Mouse (Mus musculus) limb, embryonic 12.5 days (tissue): Measurements from ENCODE around the gene Mbtd1. TPM values are rescaled to one million over a fixed set of nuclear protein-coding genes. Genes with fewer than 3 reads are reported as not detected.

ENCODE experiments used
- ATAC-seq: fragments of 200-750 bp; cut with Nextera tagmentation; 2 replicates; pipeline ENCODE4 v1.8.0; 2017; ENCODE audit warnings: low read depth, moderate TSS enrichment; ENCODE audit not compliant: insufficient number of reproducible peaks, insufficient read depth, low FRiP score, low TSS enrichment
- H3K27ac ChIP-seq: fragments of 300-500 bp; sonication (generic); 2 replicates; pipeline ENCODE4 v1.5.1; 2016; ENCODE audit warnings: mild to moderate bottlenecking, moderate library complexity
- H3K27me3 ChIP-seq: fragments of 300-500 bp; sonication (generic); 2 replicates; pipeline ENCODE4 v1.6.1; 2016; ENCODE audit warnings: mild to moderate bottlenecking, moderate library complexity
- H3K36me3 ChIP-seq: fragments of 300-500 bp; sonication (generic); 2 replicates; pipeline ENCODE4 v1.6.1; 2016; ENCODE audit warnings: mild to moderate bottlenecking, moderate library complexity
- H3K4me1 ChIP-seq: fragments of 300-500 bp; sonication (generic); replicated peaks from 2 replicates; pipeline ENCODE4 v1.6.1; 2016
- H3K4me2 ChIP-seq: fragments of 300-500 bp; sonication (generic); 2 replicates; pipeline ENCODE4 v1.6.1; 2016; ENCODE audit warnings: mild to moderate bottlenecking, moderate library complexity
- H3K4me3 ChIP-seq: fragments of 300-500 bp; sonication (generic); replicated peaks from 2 replicates; pipeline ENCODE4 v1.5.1; 2016; ENCODE audit warnings: mild to moderate bottlenecking
- H3K9ac ChIP-seq: fragments of 300-500 bp; sonication (generic); replicated peaks from 2 replicates; pipeline ENCODE4 v1.6.1; 2016; ENCODE audit warnings: mild to moderate bottlenecking, moderate library complexity
- H3K9me3 ChIP-seq: fragments of 300-500 bp; sonication (generic); 2 replicates; pipeline ENCODE4 v1.6.1; 2016; ENCODE audit warnings: mild to moderate bottlenecking, moderate library complexity
- WGBS: fragments of 180-500 bp; shearing (Covaris S2); methylation state at CpG from one replicate; pipeline ENCODE4 v1.1.7; 2016; 5-methylcytosine and 5-hydroxymethylcytosine counted together
- polyA plus RNA-seq: library from polyadenylated mRNA; unstranded; fragments of >200 nt; fragmentation: Nextera tagmentation; extraction: Ambion mirVana; gene quantifications from 2 replicates; pipeline ENCODE4 v1.2.1, GENCODE M21; 2016

The Mbtd1 gene
- polyA plus RNA-seq, 1 experiment from 2014 or later, result 45.2 TPM

GRCm38 (mm10) chr11:93968005-93968847, 82.6 kb downstream of the Mbtd1 start, which contains the start of the genes Gm20390 and Nme1:
Gene Gm20390 (minus strand): TSS chr11:93968293.
Gene Nme1 (minus strand): TSS chr11:93968521.
- no peaks in the 10 kb centered on the region for H3K9me3 ChIP-seq
- peak within 1 kb of the TSS; percentile 67 for H3K4me3 ChIP-seq
- under 1% methylated on average over 40 of the region's 40 CpGs for WGBS
- no peaks in the 10 kb centered on the region for H3K27me3 ChIP-seq
- H3K4me2 ChIP-seq, result peak within 1 kb of the TSS; percentile 80
- peak; percentile 93 for ATAC-seq
- H3K9ac ChIP-seq, result peak within 1 kb of the TSS; percentile 68
- peaks cover 3% of the 10 kb centered on the region; the same call in 1 of the 2 replicates for H3K4me1 ChIP-seq
- H3K36me3 ChIP-seq, result peaks cover 29% of the 10 kb centered on the region
- H3K27ac ChIP-seq, result peak within 1 kb of the TSS; percentile 66

- no peaks in the 10 kb centered on the region for H3K9me3 ChIP-seq
- peak overlapping the region; percentile 67 for H3K4me3 ChIP-seq
- H3K27me3 ChIP-seq, result no peaks in the 10 kb centered on the region
- no peak overlapping the region for H3K27ac ChIP-seq
- 0 out of 2 replicates have a peak overlapping the region, but pooled peaks have one; percentile 9 for H3K9ac ChIP-seq
- H3K4me1 ChIP-seq, result peaks cover 3% of the 10 kb centered on the region; the same call in 1 of the 2 replicates
- H3K4me2 ChIP-seq, result peak overlapping the region; percentile 45
- ATAC-seq, result no peak
- 51% methylated on average over 6 of the region's 6 CpGs for WGBS
- H3K36me3 ChIP-seq, result peaks cover 24% of the 10 kb centered on the region
Measured at GRCm38 (mm10) chr11:93968848-93969128, 83.1 kb downstream of the Mbtd1 start.

- H3K4me1 ChIP-seq, result peaks cover 3% of the 10 kb centered on the region; the same call in 1 of the 2 replicates
- no peaks in the 10 kb centered on the region for H3K9me3 ChIP-seq
- no peak overlapping the region for H3K4me3 ChIP-seq
- ATAC-seq, result no peak
- peaks cover 20% of the 10 kb centered on the region for H3K36me3 ChIP-seq
- WGBS, result 93% methylated on average over 6 of the region's 6 CpGs
- H3K27ac ChIP-seq, result no peak overlapping the region
- no peaks in the 10 kb centered on the region for H3K27me3 ChIP-seq
- no peak overlapping the region for H3K4me2 ChIP-seq
- no peak overlapping the region for H3K9ac ChIP-seq
Measured at GRCm38 (mm10) chr11:93969171-93969570, 83.5 kb downstream of the Mbtd1 start.

- no peak overlapping the region for H3K9ac ChIP-seq
- H3K9me3 ChIP-seq, result no peaks in the 10 kb centered on the region
- no peak overlapping the region for H3K4me3 ChIP-seq
- H3K36me3 ChIP-seq, result peaks cover 14% of the 10 kb centered on the region
- H3K27me3 ChIP-seq, result no peaks in the 10 kb centered on the region
- H3K4me1 ChIP-seq, result peaks cover 3% of the 10 kb centered on the region; the same call in 1 of the 2 replicates
- H3K27ac ChIP-seq, result no peak overlapping the region
- 67% methylated on average over 1 of the region's 1 CpGs for WGBS
- ATAC-seq, result no peak
- no peak overlapping the region for H3K4me2 ChIP-seq
Measured at GRCm38 (mm10) chr11:93969799-93970198, 84.1 kb downstream of the Mbtd1 start.

- H3K9me3 ChIP-seq, result no peaks in the 10 kb centered on the region
- ATAC-seq, result no peak
Measured at GRCm38 (mm10) chr11:93972951-93973350, 87.3 kb downstream of the Mbtd1 start.

GRCm38 (mm10) chr11:93979502-93980049, 93.9 kb downstream of the Mbtd1 start:
- ATAC-seq, result no peak
- H3K27me3 ChIP-seq, result no peaks in the 10 kb centered on the region
- H3K4me1 ChIP-seq, result no peaks in the 10 kb centered on the region
- H3K4me3 ChIP-seq, result no peak overlapping the region
- no peak overlapping the region for H3K27ac ChIP-seq
- WGBS, result 46% methylated on average over 6 of the region's 6 CpGs
- H3K9me3 ChIP-seq, result no peaks in the 10 kb centered on the region
- no peak overlapping the region for H3K9ac ChIP-seq
- no peaks in the 10 kb centered on the region for H3K36me3 ChIP-seq
- no peak overlapping the region for H3K4me2 ChIP-seq

More at GRCm38 (mm10) chr11:93972951-93973350, 87.3 kb downstream of the Mbtd1 start:
- Histone ChIP-seq H3K27me3 (no peaks in the 10 kb centered on the region), H3K27ac (no peak overlapping the region), H3K4me1 (no peaks in the 10 kb centered on the region), H3K4me3 (no peak overlapping the region), H3K36me3 (no peaks in the 10 kb centered on the region), H3K4me2 (no peak overlapping the region), H3K9ac (no peak overlapping the region)
- 89% methylated on average over 5 of the region's 5 CpGs for WGBS

- Histone ChIP-seq H3K27ac (no peak overlapping the region), H3K4me2 (no peak overlapping the region), H3K9ac (no peak overlapping the region), H3K27me3 (no peaks in the 10 kb centered on the region), H3K4me1 (no peaks in the 10 kb centered on the region), H3K36me3 (no peaks in the 10 kb centered on the region), H3K9me3 (no peaks in the 10 kb centered on the region), H3K4me3 (no peak overlapping the region)
- ATAC-seq, result no peak
- 89% methylated on average over 3 of the region's 3 CpGs for WGBS
Measured at GRCm38 (mm10) chr11:93984619-93985018, 99.0 kb downstream of the Mbtd1 start.

- 83% methylated on average over 5 of the region's 5 CpGs for whole genome bisulfite sequencing
- no peaks in the 10 kb centered on the region for H3K4me1 ChIP-seq
Measured at GRCm38 (mm10) chr11:93985265-93985664, 99.6 kb downstream of the Mbtd1 start.

GRCm38 (mm10) chr11:93986298-93986697, 100.6 kb downstream of the Mbtd1 start:
- Histone ChIP-seq H3K27ac (no peak overlapping the region), H3K4me2 (no peak overlapping the region), H3K36me3 (no peaks in the 10 kb centered on the region), H3K9ac (no peak overlapping the region), H3K4me1 (no peaks in the 10 kb centered on the region), H3K27me3 (no peaks in the 10 kb centered on the region), H3K4me3 (no peak overlapping the region), H3K9me3 (no peaks in the 10 kb centered on the region)
- ATAC-seq, result no peak

More at GRCm38 (mm10) chr11:93985265-93985664, 99.6 kb downstream of the Mbtd1 start:
- H3K4me3 ChIP-seq, result no peak overlapping the region
- no peaks in the 10 kb centered on the region for H3K9me3 ChIP-seq
- no peak overlapping the region for H3K4me2 ChIP-seq
- H3K27me3 ChIP-seq, result no peaks in the 10 kb centered on the region
- H3K9ac ChIP-seq, result no peak overlapping the region
- H3K27ac ChIP-seq, result no peak overlapping the region
- ATAC-seq, result no peak
- H3K36me3 ChIP-seq, result no peaks in the 10 kb centered on the region

- no peaks in the 10 kb centered on the region for H3K27me3 ChIP-seq
- no peaks in the 10 kb centered on the region for H3K4me1 ChIP-seq
- H3K36me3 ChIP-seq, result no peaks in the 10 kb centered on the region
- H3K27ac ChIP-seq, result no peak overlapping the region
- H3K9ac ChIP-seq, result no peak overlapping the region
- ATAC-seq, result no peak
- 85% methylated on average over 4 of the region's 4 CpGs for WGBS
- no peak overlapping the region for H3K4me2 ChIP-seq
- H3K4me3 ChIP-seq, result no peak overlapping the region
- H3K9me3 ChIP-seq, result no peaks in the 10 kb centered on the region
Measured at GRCm38 (mm10) chr11:93987026-93987425, 101.4 kb downstream of the Mbtd1 start.

GRCm38 (mm10) chr11:93987625-93988327, 102.1 kb downstream of the Mbtd1 start:
- Histone ChIP-seq H3K4me3 (no peak overlapping the region), H3K4me1 (no peaks in the 10 kb centered on the region), H3K9ac (no peak overlapping the region), H3K27me3 (no peaks in the 10 kb centered on the region), H3K36me3 (no peaks in the 10 kb centered on the region), H3K4me2 (no peak overlapping the region), H3K9me3 (no peaks in the 10 kb centered on the region), H3K27ac (no peak overlapping the region)
- WGBS, result 73% methylated on average over 8 of the region's 8 CpGs
- ATAC-seq, result no peak
